Mouse (Mus musculus): ENCODE results near the gene AI413582.

DNA sequence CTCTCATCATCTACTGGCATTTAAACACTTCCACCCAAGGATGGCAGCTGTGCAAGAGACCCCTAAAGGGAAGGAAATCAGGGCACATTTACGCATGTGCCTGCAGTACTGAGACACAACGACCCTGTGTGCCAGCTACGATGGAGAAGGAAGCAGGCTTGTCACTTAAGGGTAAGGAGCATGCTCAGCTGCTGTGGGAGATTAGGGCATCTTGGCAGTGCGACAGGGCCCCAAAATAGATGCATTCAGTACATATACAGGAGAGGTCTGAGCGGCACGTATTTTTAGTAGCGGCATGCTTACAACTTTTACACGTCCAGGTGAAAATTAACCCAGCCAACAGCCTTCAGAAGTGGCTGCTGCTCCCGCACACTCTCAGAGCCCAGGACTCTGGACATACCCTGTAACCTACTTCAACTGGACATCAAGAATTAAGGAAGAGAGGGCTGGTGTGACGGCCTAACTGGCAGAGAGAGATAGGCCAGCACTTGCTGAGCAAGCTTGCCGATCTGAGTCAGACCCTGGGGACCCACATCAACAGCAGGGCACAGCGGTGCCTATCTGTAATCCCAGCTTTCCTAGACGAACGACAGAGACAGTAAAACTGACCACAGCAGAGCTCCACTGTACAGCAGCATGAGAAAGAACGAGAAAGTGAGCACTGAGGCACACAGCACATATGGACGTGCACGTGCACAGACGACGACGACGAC is 38.1 kb upstream of the AI413582 start:
- no peak for TF ChIP-seq CTCF (IDR thresholded peaks at IDR 0.05; ENCODE audit: low read depth, low read length)
- no peak for TF ChIP-seq POLR2A (IDR thresholded peaks at IDR 0.05; ENCODE audit: borderline replicate concordance, low read depth, low read length)
